Mouse (Mus musculus) heart, postnatal 0 days (tissue): ENCODE results near the gene Cyren.

ENCODE experiments used
- CTCF ChIP-seq: IDR thresholded peaks from 2 replicates; pipeline ENCODE4 v1.5.1; 2016; ENCODE audit warnings: antibody characterized with exemption, control low read depth, low read depth
- EP300 ChIP-seq: IDR thresholded peaks from 2 replicates; pipeline ENCODE4 v1.6.1; 2016; ENCODE audit warnings: antibody characterized with exemption, low read depth

- no peak for TF ChIP-seq CTCF
- TF ChIP-seq EP300, result no peak
These were observed 9.4 kb upstream of the Cyren start for GRCm38 (mm10) chr6:34887131-34887850.
